Mouse (Mus musculus): ENCODE data around the gene Abcf2. TPM values are rescaled to one million over a fixed set of nuclear protein-coding genes. Genes with fewer than 3 reads are reported as not detected.

Abcf2 gene
- total and polyA plus RNA-seq, 2 experiments from 2014 or later: 49.6 to 56.0 TPM

- Histone ChIP-seq H3K27ac (ENCODE audit: low read depth) (no peak overlapping the region), H3K4me1 (ENCODE audit: control insufficient read depth, insufficient read depth) (peaks cover 10% of the 10 kb centered on the region), H3K9ac (replicated peaks; ENCODE audit: low read depth, low read length) (no peak overlapping the region), H3K4me2 (ENCODE audit: low read depth, low read length) (no peak overlapping the region), H3K9me3 (replicated peaks; ENCODE audit: control insufficient read depth, low read length) (no peaks in the 10 kb centered on the region), H3K4me3 (ENCODE audit: low read depth, low read length) (no peak overlapping the region), H3K36me3 (replicated peaks; ENCODE audit: control insufficient read depth, insufficient read depth, low read length) (peaks cover 52% of the 10 kb centered on the region), H3K27me3 (ENCODE audit: control insufficient read depth, insufficient read depth, low read length) (no peaks in the 10 kb centered on the region)
- 68% methylated on average over 10 of the region's 10 CpGs for WGBS
- no peak for DNase-seq (ENCODE audit: low spot score)
- no peak for ATAC-seq (ENCODE audit: insufficient read depth, low read depth)
- TF ChIP-seq EP300 (IDR thresholded peaks at IDR 0.05; ENCODE audit: low read depth) (no peak), CTCF (IDR thresholded peaks at IDR 0.05; ENCODE audit: low read depth) (no peak)
These were observed 16.7 kb upstream of the Abcf2 start for GRCm38 (mm10) chr5:24593928-24594327.

- 0 out of 2 replicates have a peak, but pooled peaks cover 5% of the 10 kb centered on the region for H3K4me1 ChIP-seq (ENCODE audit: control insufficient read depth, insufficient read depth)
- WGBS: 82% methylated on average over 10 of the region's 10 CpGs
- ATAC-seq (ENCODE audit: insufficient read depth, low read depth) (no peak), DNase-seq (ENCODE audit: low spot score) (no peak)
- no peaks in the 10 kb centered on the region for H3K27me3 ChIP-seq (ENCODE audit: control insufficient read depth, insufficient read depth, low read length)
- H3K27ac ChIP-seq (ENCODE audit: low read depth): no peak overlapping the region
- H3K9me3 ChIP-seq (replicated peaks; ENCODE audit: control insufficient read depth, low read length): no peaks in the 10 kb centered on the region
- no peak overlapping the region for H3K4me3 ChIP-seq (ENCODE audit: low read depth, low read length)
- H3K36me3 ChIP-seq (replicated peaks; ENCODE audit: control insufficient read depth, insufficient read depth, low read length): peaks cover 57% of the 10 kb centered on the region
- TF ChIP-seq CTCF (IDR thresholded peaks at IDR 0.05; ENCODE audit: low read depth): no peak
- TF ChIP-seq EP300 (IDR thresholded peaks at IDR 0.05; ENCODE audit: low read depth): no peak
- H3K4me2 ChIP-seq (ENCODE audit: low read depth, low read length): no peak overlapping the region
- no peak overlapping the region for H3K9ac ChIP-seq (replicated peaks; ENCODE audit: low read depth, low read length)
These were observed 16.0 kb upstream of the Abcf2 start for GRCm38 (mm10) chr5:24593230-24593629.

GRCm38 (mm10) chr5:24592471-24593160 is 15.3 kb upstream of the Abcf2 start:
- TF ChIP-seq EP300 (IDR thresholded peaks at IDR 0.05; ENCODE audit: low read depth) (no peak), CTCF (IDR thresholded peaks at IDR 0.05; ENCODE audit: low read depth) (no peak)
- Histone ChIP-seq H3K4me3 (ENCODE audit: low read depth, low read length) (no peak overlapping the region), H3K9ac (replicated peaks; ENCODE audit: low read depth, low read length) (no peak overlapping the region), H3K4me1 (ENCODE audit: control insufficient read depth, insufficient read depth) (peaks cover 2% of the 10 kb centered on the region; the same call in 1 of the 2 replicates), H3K27me3 (ENCODE audit: control insufficient read depth, insufficient read depth, low read length) (no peaks in the 10 kb centered on the region), H3K27ac (ENCODE audit: low read depth) (no peak overlapping the region), H3K9me3 (replicated peaks; ENCODE audit: control insufficient read depth, low read length) (no peaks in the 10 kb centered on the region), H3K36me3 (replicated peaks; ENCODE audit: control insufficient read depth, insufficient read depth, low read length) (peaks cover 57% of the 10 kb centered on the region), H3K4me2 (ENCODE audit: low read depth, low read length) (no peak overlapping the region)
- no peak for DNase-seq (ENCODE audit: low spot score)
- no peak for ATAC-seq (ENCODE audit: insufficient read depth, low read depth)
- WGBS: 69% methylated on average over 21 of the region's 21 CpGs

- TF ChIP-seq CTCF (IDR thresholded peaks at IDR 0.05; ENCODE audit: low read depth) (no peak), EP300 (IDR thresholded peaks at IDR 0.05; ENCODE audit: low read depth) (no peak)
- ATAC-seq (ENCODE audit: insufficient read depth, low read depth): no peak
- H3K9ac ChIP-seq (replicated peaks; ENCODE audit: low read depth, low read length): no peak overlapping the region
- no peaks in the 10 kb centered on the region for H3K9me3 ChIP-seq (replicated peaks; ENCODE audit: control insufficient read depth, low read length)
- WGBS: 64% methylated on average over 24 of the region's 24 CpGs
- DNase-seq (ENCODE audit: low spot score): no peak
- H3K4me3 ChIP-seq (ENCODE audit: low read depth, low read length): no peak overlapping the region
- peaks cover 8% of the 10 kb centered on the region; the same call in 1 of the 2 replicates for H3K4me1 ChIP-seq (ENCODE audit: control insufficient read depth, insufficient read depth)
- peaks cover 57% of the 10 kb centered on the region for H3K36me3 ChIP-seq (replicated peaks; ENCODE audit: control insufficient read depth, insufficient read depth, low read length)
- peak overlapping the region; percentile 13; the same call in 1 of the 2 replicates for H3K4me2 ChIP-seq (ENCODE audit: low read depth, low read length)
- no peaks in the 10 kb centered on the region for H3K27me3 ChIP-seq (ENCODE audit: control insufficient read depth, insufficient read depth, low read length)
- H3K27ac ChIP-seq (ENCODE audit: low read depth): no peak overlapping the region
These were observed 14.7 kb upstream of the Abcf2 start for GRCm38 (mm10) chr5:24591796-24592470.

- no peak overlapping the region for H3K9ac ChIP-seq (replicated peaks; ENCODE audit: low read depth, low read length)
- peaks cover 9% of the 10 kb centered on the region for H3K4me1 ChIP-seq (ENCODE audit: control insufficient read depth, insufficient read depth)
- ATAC-seq (ENCODE audit: insufficient read depth, low read depth) (no peak), DNase-seq (ENCODE audit: low spot score) (no peak)
- H3K4me3 ChIP-seq (ENCODE audit: low read depth, low read length): no peak overlapping the region
- peak overlapping the region; percentile 13 for H3K4me2 ChIP-seq (ENCODE audit: low read depth, low read length)
- H3K9me3 ChIP-seq (replicated peaks; ENCODE audit: control insufficient read depth, low read length): no peaks in the 10 kb centered on the region
- no peaks in the 10 kb centered on the region for H3K27me3 ChIP-seq (ENCODE audit: control insufficient read depth, insufficient read depth, low read length)
- H3K36me3 ChIP-seq (replicated peaks; ENCODE audit: control insufficient read depth, insufficient read depth, low read length): peaks cover 57% of the 10 kb centered on the region
- TF ChIP-seq EP300 (IDR thresholded peaks at IDR 0.05; ENCODE audit: low read depth): no peak
- 46% methylated on average over 23 of the region's 23 CpGs for WGBS
- no peak overlapping the region for H3K27ac ChIP-seq (ENCODE audit: low read depth)
These were observed 14.0 kb upstream of the Abcf2 start for GRCm38 (mm10) chr5:24591268-24591721.

Measured in heart, postnatal 0 days (tissue).